Comparison of ENCODE assay signal across 14 mouse cellular contexts in the genomic region with DNA sequence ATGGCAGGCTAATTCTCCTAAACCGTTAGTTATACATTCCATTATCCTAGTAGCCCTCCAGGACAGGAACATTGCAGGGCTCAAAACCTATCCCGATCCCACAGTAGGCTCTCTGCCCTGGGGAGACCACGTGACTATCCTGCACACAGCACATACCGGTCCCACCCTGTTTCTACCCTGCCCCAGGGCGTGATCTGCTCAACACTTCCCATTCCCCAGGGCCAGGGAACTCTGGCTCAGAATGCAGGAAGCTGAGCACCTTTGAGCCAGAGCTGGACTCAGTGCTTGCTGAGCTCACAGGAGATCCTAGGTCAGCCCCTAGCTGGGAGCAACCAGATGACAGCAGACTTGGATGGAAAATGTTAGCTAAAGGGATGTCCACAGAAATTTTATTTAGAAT. TPM values are rescaled to one million over a fixed set of nuclear protein-coding genes. Genes with fewer than 3 reads are reported as not detected.
DNase-seq lines count a peak whose midpoint lies in the region; ATAC-seq and TF ChIP-seq lines count a peak whose summit lies in the region.
"Had no signal": no experiment of that assay in that cellular context is flagged by ENCODE, and none has a peak within 500 bp of the region (broad histone marks: within the 10 kb centered on the region; RNA-seq: fewer than 3 reads in every experiment).

No protein-coding gene starts in this region.

- no peak overlapping the region for H3K9ac ChIP-seq in liver, embryonic 11.5 days (ENCODE audit: low read depth, low read length)
- no peak overlapping the region for H3K9ac ChIP-seq in midbrain, embryonic 14.5 days (replicated peaks; ENCODE audit: low read length)
- H3K9ac ChIP-seq: embryonic facial prominence, embryonic 15.5 days had no signal

- H3K4me2 ChIP-seq in liver, embryonic 11.5 days: no peak overlapping the region
- H3K4me2 ChIP-seq in midbrain, embryonic 14.5 days (ENCODE audit: low read length): no peak overlapping the region
- H3K4me2 ChIP-seq: embryonic facial prominence, embryonic 15.5 days had no signal

- H3K4me3 ChIP-seq in liver, embryonic 11.5 days (ENCODE audit: low read depth, low read length): no peak overlapping the region
- H3K4me3 ChIP-seq in G1E (ENCODE audit: low read depth, low read length): peak overlapping the region; percentile 8; the same call in 1 of the 2 replicates
- no peak overlapping the region for H3K4me3 ChIP-seq in midbrain, embryonic 14.5 days (replicated peaks; ENCODE audit: low read depth, low read length)
- H3K4me3 ChIP-seq: embryonic facial prominence, embryonic 15.5 days had no signal

- H3K4me1 ChIP-seq in liver, embryonic 11.5 days (replicated peaks; ENCODE audit: control insufficient read depth, insufficient read depth, low read length): peaks cover 20% of the 10 kb centered on the region
- H3K4me1 ChIP-seq in G1E (ENCODE audit: insufficient read depth, low read depth, low read length): peaks cover 44% of the 10 kb centered on the region
- H3K4me1 ChIP-seq in midbrain, embryonic 14.5 days (ENCODE audit: control insufficient read depth, insufficient read depth, low read length): no peaks in the 10 kb centered on the region

- DNase-seq in liver: peak; percentile 44
- no peak for DNase-seq in liver, embryonic 11.5 days (ENCODE audit: low spot score)
- no peak for DNase-seq in G1E (ENCODE audit: low spot score)
- peak; percentile 47 to 61 for DNase-seq in gastrocnemius, adult 8-10 months (ENCODE audit: low spot score in 2 of 2)
- peak; percentile 10 to 61 for DNase-seq in kidney, postnatal 25 days
- DNase-seq in midbrain, embryonic 14.5 days: no peak
- DNase-seq in B cell, adult 2 months: no peak
- DNase-seq: cerebellum, adult 2 months; spleen, adult 18-20 months; thymus, postnatal 36 days had no signal

- no peaks in the 10 kb centered on the region for H3K27me3 ChIP-seq in liver, embryonic 11.5 days (replicated peaks; ENCODE audit: control insufficient read depth, insufficient read depth, low read length)
- H3K27me3 ChIP-seq in G1E (ENCODE audit: insufficient read depth, low read length): no peaks in the 10 kb centered on the region
- no peaks in the 10 kb centered on the region for H3K27me3 ChIP-seq in midbrain, embryonic 14.5 days (ENCODE audit: control insufficient read depth, insufficient read depth, low read length)
- H3K27me3 ChIP-seq: embryonic facial prominence, embryonic 15.5 days had no signal

- H3K27ac ChIP-seq in liver, embryonic 11.5 days (ENCODE audit: low read depth, low read length): no peak overlapping the region
- H3K27ac ChIP-seq in midbrain, embryonic 14.5 days (replicated peaks; ENCODE audit: low read depth, low read length): no peak overlapping the region
- H3K27ac ChIP-seq: embryonic facial prominence, embryonic 15.5 days had no signal

- ATAC-seq in liver, embryonic 11.5 days (replicated peaks; ENCODE audit: low FRiP score): no peak
- no peak for ATAC-seq in G1E (ENCODE audit: extremely low read depth, insufficient number of reproducible peaks, low FRiP score, poor library complexity, severe bottlenecking)
- no peak for ATAC-seq in midbrain, embryonic 14.5 days (ENCODE audit: low FRiP score, low TSS enrichment)

- no peaks in the 10 kb centered on the region for H3K36me3 ChIP-seq in liver, embryonic 11.5 days (ENCODE audit: control insufficient read depth, insufficient read depth, low read length)
- no peaks in the 10 kb centered on the region for H3K36me3 ChIP-seq in G1E (replicated peaks)
- no peaks in the 10 kb centered on the region for H3K36me3 ChIP-seq in midbrain, embryonic 14.5 days (ENCODE audit: control insufficient read depth, insufficient read depth, low read length)
- H3K36me3 ChIP-seq: embryonic facial prominence, embryonic 15.5 days had no signal

- no peaks in the 10 kb centered on the region for H3K9me3 ChIP-seq in liver, embryonic 11.5 days (ENCODE audit: control insufficient read depth, low read length)
- H3K9me3 ChIP-seq in G1E (replicated peaks): no peaks in the 10 kb centered on the region
- H3K9me3 ChIP-seq in midbrain, embryonic 14.5 days (ENCODE audit: control insufficient read depth, low read length): no peaks in the 10 kb centered on the region
- H3K9me3 ChIP-seq: embryonic facial prominence, embryonic 15.5 days had no signal

- 44% methylated on average over 5 of the region's 5 CpGs for WGBS in liver, embryonic 11.5 days
- WGBS in midbrain, embryonic 14.5 days: 45% methylated on average over 5 of the region's 5 CpGs

- TF ChIP-seq CTCF in G1E (IDR thresholded peaks at IDR 0.05; ENCODE audit: low read depth, low read length): no peak

RNA-seq across cellular contexts. Expression of gene Cct8l1, which starts 10.2 kb away (rescaled TPM):
- polyA plus RNA-seq in liver, embryonic 11.5 days (2014; fragmentation: Nextera tagmentation; extraction: Ambion mirVana): not detected in 2 replicates
- total RNA-seq in G1E (2014; fragmentation: Nextera tagmentation) (0.39 TPM in 1 of 2 replicates, not detected in the other), G1E (2017) (0.05 TPM in 1 of 2 replicates, not detected in the other)
- polyA plus RNA-seq in G1E (2012): not detected in 2 replicates
- under 1 TPM in 2 of 4 experiments, not detected in 2; 0.17 to 0.29 TPM for total RNA-seq in gastrocnemius, adult 8-10 months (2022)
- polyA plus RNA-seq in midbrain, embryonic 14.5 days (2014; fragmentation: Nextera tagmentation; extraction: Ambion mirVana): 0.22 TPM in 1 of 2 replicates, not detected in the other
- polyA plus RNA-seq: embryonic facial prominence, embryonic 15.5 days; intestine, embryonic 14.5 days; limb, embryonic 11.5 days; neural tube, embryonic 14.5 days had no signal

RNA-seq across cellular contexts. Expression of gene Kmt2c, which starts 27.5 kb away (rescaled TPM):
- 12.4 and 14.0 TPM in 2 replicates for polyA plus RNA-seq in liver, embryonic 11.5 days (2014; fragmentation: Nextera tagmentation; extraction: Ambion mirVana)
- total RNA-seq in G1E (2014; fragmentation: Nextera tagmentation): 141 and 156 TPM in 2 replicates
- total RNA-seq in G1E (2017): 50.1 and 50.2 TPM in 2 replicates
- polyA plus RNA-seq in G1E (2012): 4.3 and 5.3 TPM in 2 replicates
- 10 to 100 TPM; 36.8 to 51.8 (median 38.1) TPM for total RNA-seq in gastrocnemius, adult 8-10 months (2022)
- 30.2 and 32.8 TPM in 2 replicates for polyA plus RNA-seq in midbrain, embryonic 14.5 days (2014; fragmentation: Nextera tagmentation; extraction: Ambion mirVana)

Comparison
In these comparisons a context has a peak if more than half of its experiments do, and no peak if none do; other contexts are left out.
1. DNase-seq: peak in liver (single experiment), gastrocnemius, adult 8-10 months (2 of 2) and kidney, postnatal 25 days (2 of 2); none in liver, embryonic 11.5 days (single experiment), G1E (single experiment), midbrain, embryonic 14.5 days (single experiment) and B cell, adult 2 months (0 of 2).